Mouse (Mus musculus) stomach, postnatal 0 days (tissue): ENCODE data around the gene Col23a1. TPM values are rescaled to one million over a fixed set of nuclear protein-coding genes. Genes with fewer than 3 reads are reported as not detected.

Source experiments
- ATAC-seq: fragments of 200-750 bp; cut with Nextera tagmentation; 2 replicates; pipeline ENCODE4 v1.8.0; 2017; ENCODE audit not compliant: low FRiP score, low TSS enrichment
- DNase-seq: peaks from one replicate; pipeline ENCODE4 v3.0.0-alpha.2; 2016; ENCODE audit warnings: low spot score
- H3K27ac ChIP-seq: fragments of 300-500 bp; sonication (generic); replicated peaks from 2 replicates; pipeline ENCODE4 v1.5.1; 2014; ENCODE audit warnings: mild to moderate bottlenecking, control low read depth
- H3K27me3 ChIP-seq: fragments of 300-500 bp; sonication (generic); 2 replicates; pipeline ENCODE4 v1.6.1; 2014; ENCODE audit warnings: low read length; ENCODE audit not compliant: control insufficient read depth, insufficient read depth
- H3K36me3 ChIP-seq: fragments of 300-500 bp; sonication (generic); 2 replicates; pipeline ENCODE4 v1.6.1; 2014; ENCODE audit warnings: low read length, mixed read lengths; ENCODE audit not compliant: control insufficient read depth, insufficient read depth
- H3K4me1 ChIP-seq: fragments of 300-500 bp; sonication (generic); replicated peaks from 2 replicates; pipeline ENCODE4 v1.6.1; 2014; ENCODE audit warnings: antibody characterized with exemption; ENCODE audit not compliant: control insufficient read depth, insufficient read depth
- H3K4me2 ChIP-seq: fragments of 300-500 bp; sonication (generic); replicated peaks from 2 replicates; pipeline ENCODE4 v1.6.1; 2014; ENCODE audit warnings: low read depth, mild to moderate bottlenecking, control low read depth, moderate library complexity
- H3K4me3 ChIP-seq: fragments of 300-500 bp; sonication (generic); 2 replicates; pipeline ENCODE4 v1.5.1; 2014; ENCODE audit warnings: low read depth, low read length, control low read depth
- H3K9ac ChIP-seq: fragments of 300-500 bp; sonication (generic); 2 replicates; pipeline ENCODE4 v1.6.1; 2014; ENCODE audit warnings: mild to moderate bottlenecking, low read length, control low read depth, mixed read lengths
- H3K9me3 ChIP-seq: fragments of 300-500 bp; sonication (generic); 2 replicates; pipeline ENCODE4 v1.6.1; 2016; ENCODE audit warnings: low read length; ENCODE audit not compliant: control insufficient read depth
- CTCF ChIP-seq: IDR thresholded peaks from 2 replicates; pipeline ENCODE4 v1.5.1; 2016; ENCODE audit warnings: antibody characterized with exemption, low read depth, mild to moderate bottlenecking, moderate library complexity
- EP300 ChIP-seq: optimal IDR thresholded peaks from 2 replicates; pipeline ENCODE3; 2016; ENCODE audit warnings: antibody characterized with exemption
- WGBS: fragments of 180-500 bp; shearing (Covaris S2); extraction: QIAGEN DNeasy Blood & Tissue Kit; methylation state at CpG from one replicate; pipeline ENCODE4 v1.1.7; 2014; 5-methylcytosine and 5-hydroxymethylcytosine counted together
- polyA plus RNA-seq: library from polyadenylated mRNA; unstranded; fragments of >200 nt; fragmentation: Nextera tagmentation; extraction: Ambion mirVana; gene quantifications from 2 replicates; pipeline ENCODE4 v1.2.1, GENCODE M21; 2015

The Col23a1 gene
- polyA plus RNA-seq, 1 experiment from 2014 or later: 2.5 TPM

- Histone ChIP-seq H3K36me3 (no peaks in the 10 kb centered on the region), H3K27ac (no peak overlapping the region), H3K4me3 (no peak overlapping the region), H3K4me2 (no peak overlapping the region), H3K9ac (no peak overlapping the region), H3K4me1 (no peaks in the 10 kb centered on the region), H3K9me3 (no peaks in the 10 kb centered on the region), H3K27me3 (no peaks in the 10 kb centered on the region)
- DNase-seq (no peak), ATAC-seq (no peak)
- 51% methylated on average over 7 of the region's 7 CpGs for WGBS
- TF ChIP-seq CTCF (no peak), EP300 (no peak)
Measured at GRCm38 (mm10) chr11:51543487-51544050, 253.8 kb downstream of the Col23a1 start.

GRCm38 (mm10) chr11:51544413-51544812 lies 254.7 kb downstream of the Col23a1 start:
- no peaks in the 10 kb centered on the region for H3K27me3 ChIP-seq
- H3K9ac ChIP-seq: no peak overlapping the region
- H3K9me3 ChIP-seq: no peaks in the 10 kb centered on the region
- no peak overlapping the region for H3K4me2 ChIP-seq
- H3K36me3 ChIP-seq: no peaks in the 10 kb centered on the region
- no peaks in the 10 kb centered on the region for H3K4me1 ChIP-seq
- no peak for ATAC-seq
- no peak overlapping the region for H3K4me3 ChIP-seq
- H3K27ac ChIP-seq: no peak overlapping the region
- no peak for DNase-seq
- 72% methylated on average over 2 of the region's 2 CpGs for WGBS
- no peak for TF ChIP-seq CTCF
- TF ChIP-seq EP300: no peak

GRCm38 (mm10) chr11:51545811-51546210 lies 256.1 kb downstream of the Col23a1 start:
- no peak for ATAC-seq
- no peaks in the 10 kb centered on the region for H3K27me3 ChIP-seq
- H3K27ac ChIP-seq: no peak overlapping the region
- no peaks in the 10 kb centered on the region for H3K36me3 ChIP-seq
- H3K4me2 ChIP-seq: no peak overlapping the region
- TF ChIP-seq EP300 (no peak), CTCF (no peak)
- no peak overlapping the region; the same call in 1 of the 2 replicates for H3K9ac ChIP-seq
- no peaks in the 10 kb centered on the region for H3K4me1 ChIP-seq
- no peaks in the 10 kb centered on the region for H3K9me3 ChIP-seq
- no peak overlapping the region for H3K4me3 ChIP-seq
- no peak for DNase-seq
- WGBS: 30% methylated on average over 4 of the region's 4 CpGs

GRCm38 (mm10) chr11:51551253-51551652 lies 261.5 kb downstream of the Col23a1 start:
- 33% methylated on average over 5 of the region's 5 CpGs for WGBS
- peak; percentile 22 for DNase-seq
- H3K4me1 ChIP-seq: peaks cover 3% of the 10 kb centered on the region; the same call in 1 of the 2 replicates
- H3K36me3 ChIP-seq: no peaks in the 10 kb centered on the region
- no peak for TF ChIP-seq CTCF
- TF ChIP-seq EP300: no peak
- 0 out of 2 replicates have a peak, but pooled peaks have one; percentile 43 for ATAC-seq
- no peak overlapping the region for H3K4me2 ChIP-seq
- no peak overlapping the region for H3K27ac ChIP-seq
- no peaks in the 10 kb centered on the region for H3K27me3 ChIP-seq
- H3K9me3 ChIP-seq: no peaks in the 10 kb centered on the region
- no peak overlapping the region for H3K4me3 ChIP-seq
- H3K9ac ChIP-seq: no peak overlapping the region

- peaks cover 3% of the 10 kb centered on the region; the same call in 1 of the 2 replicates for H3K4me1 ChIP-seq
- DNase-seq (no peak), ATAC-seq (no peak)
- H3K9me3 ChIP-seq: no peaks in the 10 kb centered on the region
- TF ChIP-seq CTCF: no peak
- no peak for TF ChIP-seq EP300
- WGBS: 76% methylated on average over 3 of the region's 3 CpGs
- H3K27me3 ChIP-seq: no peaks in the 10 kb centered on the region
- H3K4me3 ChIP-seq: no peak overlapping the region
- H3K36me3 ChIP-seq: no peaks in the 10 kb centered on the region
- no peak overlapping the region for H3K4me2 ChIP-seq
- no peak overlapping the region for H3K27ac ChIP-seq
- no peak overlapping the region for H3K9ac ChIP-seq
Measured at GRCm38 (mm10) chr11:51552091-51552490, 262.4 kb downstream of the Col23a1 start.

GRCm38 (mm10) chr11:51554590-51554989 lies 264.9 kb downstream of the Col23a1 start:
- Histone ChIP-seq H3K4me1 (peaks cover 3% of the 10 kb centered on the region; the same call in 1 of the 2 replicates), H3K4me3 (no peak overlapping the region), H3K9me3 (no peaks in the 10 kb centered on the region), H3K27ac (no peak overlapping the region), H3K27me3 (no peaks in the 10 kb centered on the region), H3K4me2 (no peak overlapping the region), H3K36me3 (no peaks in the 10 kb centered on the region), H3K9ac (no peak overlapping the region)
- ATAC-seq (no peak), DNase-seq (no peak)
- WGBS: 70% methylated on average over 8 of the region's 10 CpGs
- TF ChIP-seq CTCF (no peak), EP300 (no peak)
